Mouse (Mus musculus) right cerebral cortex, postnatal 25 days (tissue): ENCODE results near the gene Mrpl39.
A peak's percentile ranks its signal among the peaks of the same experiment; 100 is the strongest.

Experiments
- DNase-seq: peaks from one replicate; pipeline ENCODE4 v3.0.0; 2022

The Mrpl39 gene

GRCm38 (mm10) chr16:84735166-84736105, at the start of gene Mrpl39:
TSS of gene Mrpl39 (minus strand) at chr16:84735742.
- DNase-seq, result peak; percentile 94

GRCm38 (mm10) chr16:84784966-84785365, 49.4 kb upstream of the Mrpl39 start:
- DNase-seq, result no peak

GRCm38 (mm10) chr16:84783279-84783678, 47.7 kb upstream of the Mrpl39 start:
- DNase-seq, result no peak

DNA sequence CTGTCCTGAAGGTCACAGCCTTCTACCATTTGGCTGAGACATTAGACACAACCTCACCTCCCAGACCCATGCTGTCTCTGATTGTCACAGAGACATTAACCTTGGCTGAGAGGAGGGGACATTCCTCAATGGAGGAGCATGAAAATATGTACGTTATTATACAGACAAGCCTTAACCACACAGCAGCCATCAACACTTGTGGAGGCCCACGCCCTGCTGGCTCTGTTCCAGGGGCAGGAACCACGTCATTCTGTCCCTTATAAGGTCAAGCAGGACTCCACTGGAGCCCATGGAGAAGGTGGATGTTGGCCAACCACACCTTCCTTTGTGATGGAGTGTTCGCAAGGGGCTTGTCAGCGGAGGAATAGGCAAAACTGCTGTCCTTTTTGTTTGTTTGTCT, 44.2 kb upstream of the Mrpl39 start:
- no peak for DNase-seq

- no peak for DNase-seq
These were observed 43.5 kb upstream of the Mrpl39 start for GRCm38 (mm10) chr16:84778861-84779630.

GRCm38 (mm10) chr16:84778431-84778830, 42.9 kb upstream of the Mrpl39 start:
- no peak for DNase-seq

DNA sequence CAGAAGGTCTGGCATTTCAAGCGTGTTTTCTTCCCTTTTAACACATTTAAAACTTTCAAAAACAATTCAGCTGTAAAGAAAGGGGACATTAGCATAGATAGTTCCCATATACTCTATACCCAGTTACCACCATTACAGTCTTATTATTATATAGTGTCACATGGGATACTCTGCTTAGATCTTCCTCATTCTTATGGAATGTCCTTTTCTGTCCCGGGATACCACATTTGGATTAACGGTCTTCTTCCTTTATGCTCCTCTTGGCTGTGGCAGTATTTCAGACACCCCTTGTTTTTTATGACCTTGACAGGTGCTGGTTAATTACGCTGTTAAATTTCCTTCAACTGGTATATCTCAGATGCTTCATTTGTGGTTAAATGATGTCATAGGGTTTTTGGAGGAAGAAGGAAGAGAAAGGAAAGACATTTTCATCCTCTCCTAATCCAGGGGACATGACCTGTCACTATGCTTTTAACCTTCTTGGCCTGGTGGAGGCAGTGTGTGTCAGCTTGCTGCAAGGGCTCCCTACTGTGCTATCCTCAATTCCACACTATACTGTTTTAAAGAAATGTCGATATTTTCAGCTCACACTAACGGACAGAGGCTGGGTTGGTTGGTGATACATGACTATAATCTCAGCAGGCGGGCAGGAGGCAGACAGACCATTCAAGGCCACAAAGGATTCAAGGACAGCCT, 40.7 kb upstream of the Mrpl39 start:
- DNase-seq, result no peak

DNA sequence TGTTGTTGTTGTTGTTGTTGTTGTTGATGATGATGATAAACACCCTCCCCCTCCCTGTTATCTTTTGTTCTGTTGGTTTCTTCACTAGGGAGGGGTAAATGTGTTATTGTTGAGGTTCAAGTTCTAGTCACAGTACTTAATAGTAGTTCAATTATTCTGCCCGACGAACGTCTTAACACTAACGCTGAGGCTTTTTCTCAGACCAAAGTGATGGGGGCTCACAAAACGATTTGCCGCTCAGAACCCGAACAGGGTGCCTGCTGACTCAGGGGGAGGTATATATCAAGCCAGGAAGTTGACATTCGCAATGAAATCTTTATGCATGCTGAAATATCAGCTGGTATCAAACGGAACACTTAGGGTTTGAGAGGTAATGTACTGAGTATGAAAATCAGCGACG, 39.8 kb upstream of the Mrpl39 start:
- no peak for DNase-seq

DNA sequence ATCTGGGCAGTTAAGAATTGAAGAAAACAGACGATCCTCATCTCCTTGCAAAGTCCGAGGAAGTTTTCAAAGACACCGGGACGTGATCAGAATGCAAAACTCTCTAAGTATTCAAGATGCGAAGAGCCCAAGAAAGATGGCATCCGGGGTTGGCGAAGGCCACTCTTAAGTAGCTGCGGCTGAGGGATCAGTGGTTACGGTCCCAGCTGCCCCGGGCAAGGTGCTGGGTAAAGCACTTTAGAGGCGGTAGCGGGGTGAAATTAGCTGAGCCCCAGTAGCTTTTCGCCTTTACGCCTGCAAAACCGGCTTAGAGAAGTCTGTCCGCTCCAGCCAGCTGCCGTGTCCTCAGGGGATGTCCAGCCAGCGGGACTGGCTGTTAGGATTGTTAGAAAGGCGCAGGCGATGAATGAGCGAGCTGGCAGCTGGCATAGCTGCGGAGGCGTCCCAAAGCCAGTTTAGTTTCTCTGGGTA, 39.3 kb upstream of the Mrpl39 start:
- peak; percentile 69 for DNase-seq

- peak; percentile 54 for DNase-seq
These were observed 38.6 kb upstream of the Mrpl39 start, which contains the start of gene Jam2 for GRCm38 (mm10) chr16:84774003-84774703. TSS of gene Jam2 (plus strand) at chr16:84774123.

DNA sequence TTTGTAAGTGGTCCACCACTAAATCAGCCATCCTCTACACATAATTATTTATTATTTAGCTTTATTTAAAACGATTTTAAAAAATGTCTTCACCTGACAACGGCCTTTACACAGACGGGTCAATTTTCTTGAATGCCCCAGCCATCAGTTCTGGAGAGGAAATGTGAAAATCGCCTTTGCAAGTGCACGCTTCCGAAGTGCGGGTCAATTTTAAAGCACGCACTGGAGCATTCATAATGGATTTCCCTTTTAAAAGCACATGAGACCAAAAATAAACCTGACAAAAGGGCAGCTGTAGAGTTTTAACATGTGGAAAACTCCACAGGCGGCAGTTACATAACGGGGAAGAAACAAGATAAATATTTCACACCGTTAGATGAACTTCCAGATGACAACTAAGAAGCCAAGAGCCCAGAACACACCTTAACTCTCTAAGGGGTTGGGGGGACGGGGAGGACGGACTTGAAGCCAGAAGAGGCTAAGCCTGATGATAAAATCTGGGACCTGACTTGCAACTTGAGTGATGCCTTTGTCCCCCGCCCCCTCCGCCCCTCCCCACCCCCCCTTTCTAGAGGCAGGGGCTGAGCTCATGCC, 37.8 kb upstream of the Mrpl39 start:
- DNase-seq, result no peak

DNA sequence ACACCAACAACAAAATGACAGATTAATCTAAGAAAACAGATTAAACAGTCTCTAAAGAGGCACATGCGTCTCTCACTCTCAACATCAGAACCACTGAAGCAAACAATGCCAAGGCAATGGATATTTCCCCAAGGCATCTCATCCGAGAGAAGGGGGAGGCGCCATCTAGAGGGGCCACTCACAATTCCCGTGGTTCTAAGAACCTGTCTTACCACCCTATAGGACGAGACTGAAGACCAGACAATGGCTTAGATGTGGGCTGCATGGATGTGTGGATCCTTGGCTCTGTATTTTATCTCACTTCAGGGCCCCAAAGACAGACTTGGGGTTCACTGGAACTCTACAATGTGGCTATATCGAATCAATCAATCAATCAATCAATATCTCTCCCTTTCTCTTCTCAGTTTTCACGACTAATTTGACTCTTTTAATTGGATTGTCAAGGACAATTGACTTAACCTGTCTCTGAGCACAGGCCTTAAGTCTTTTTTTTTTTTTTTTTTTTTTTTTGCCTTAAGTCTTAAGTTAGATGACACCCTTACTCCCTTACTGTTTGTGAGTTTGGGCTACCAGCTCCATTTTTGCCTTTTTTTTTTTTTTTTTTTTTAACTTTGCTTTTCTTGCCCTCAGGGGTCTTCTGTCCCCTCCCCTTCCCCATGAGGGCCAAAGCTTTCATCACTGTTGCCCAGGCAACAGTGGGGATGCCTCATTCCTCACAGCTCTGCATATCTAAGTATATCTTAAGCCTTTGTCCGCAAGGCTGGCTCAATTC, 37.1 kb upstream of the Mrpl39 start:
- DNase-seq, result no peak

- no peak for DNase-seq
These were observed 35.9 kb upstream of the Mrpl39 start for GRCm38 (mm10) chr16:84771461-84771860.

- no peak for DNase-seq
These were observed 35.3 kb upstream of the Mrpl39 start for GRCm38 (mm10) chr16:84770891-84771290.

DNA sequence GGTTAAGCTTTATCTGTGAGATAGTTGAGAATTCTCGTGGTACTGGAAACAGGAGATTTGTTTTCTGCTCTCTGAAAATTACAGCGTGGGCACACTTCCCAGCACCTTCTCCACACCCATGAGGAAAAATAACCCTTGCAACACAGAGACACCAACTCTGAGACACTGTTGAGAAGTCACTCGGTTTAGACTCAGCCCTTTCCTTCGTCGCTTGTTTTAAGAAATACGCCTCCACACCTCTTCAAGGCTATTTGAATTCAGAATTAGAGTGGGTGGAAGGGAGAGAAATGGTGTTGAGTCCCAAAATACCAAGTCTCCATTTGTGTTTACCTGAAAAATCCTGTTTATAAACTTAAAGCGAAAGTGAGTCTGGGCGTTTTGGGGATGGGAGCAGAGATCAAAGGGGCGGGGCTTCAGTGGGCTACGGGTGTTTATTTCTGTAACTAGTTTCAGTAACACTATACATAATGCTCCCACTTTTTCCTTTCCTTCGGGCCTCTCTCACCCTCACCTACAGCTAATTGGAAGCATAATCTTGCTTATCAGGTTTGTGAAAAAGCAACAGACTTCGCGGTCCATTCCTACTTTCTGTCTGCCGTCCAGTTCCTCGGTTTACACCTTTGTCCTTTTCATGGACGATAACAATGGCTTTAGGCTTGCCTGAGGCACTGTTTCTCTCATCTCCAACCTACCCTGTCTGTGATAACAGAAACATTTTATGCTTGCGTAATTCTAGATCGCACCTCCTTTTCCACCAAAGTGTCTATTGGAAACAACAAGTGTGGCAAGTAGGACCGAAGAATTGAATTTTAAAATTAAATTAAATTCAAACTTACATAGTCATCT, 34.3 kb upstream of the Mrpl39 start:
- no peak for DNase-seq

DNA sequence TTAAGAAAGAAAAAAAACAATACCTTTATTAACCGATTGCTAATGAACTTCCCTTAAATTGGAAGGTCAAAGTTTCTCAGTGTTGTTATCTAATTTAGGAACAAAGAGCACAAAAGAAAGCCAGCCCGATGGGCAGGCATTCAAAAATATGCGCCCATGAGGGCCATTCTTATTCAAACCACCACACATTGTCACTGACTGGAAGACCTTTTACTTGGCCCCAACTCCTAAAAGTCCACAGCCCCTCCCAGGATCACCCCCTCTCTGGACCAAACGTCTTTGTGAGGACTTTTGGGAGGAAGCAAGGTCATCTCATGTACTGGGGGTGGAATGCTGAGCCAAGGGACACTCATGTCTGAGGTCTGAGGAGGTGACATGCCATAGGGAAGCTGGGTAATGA, 33.6 kb upstream of the Mrpl39 start:
- DNase-seq, result no peak

DNA sequence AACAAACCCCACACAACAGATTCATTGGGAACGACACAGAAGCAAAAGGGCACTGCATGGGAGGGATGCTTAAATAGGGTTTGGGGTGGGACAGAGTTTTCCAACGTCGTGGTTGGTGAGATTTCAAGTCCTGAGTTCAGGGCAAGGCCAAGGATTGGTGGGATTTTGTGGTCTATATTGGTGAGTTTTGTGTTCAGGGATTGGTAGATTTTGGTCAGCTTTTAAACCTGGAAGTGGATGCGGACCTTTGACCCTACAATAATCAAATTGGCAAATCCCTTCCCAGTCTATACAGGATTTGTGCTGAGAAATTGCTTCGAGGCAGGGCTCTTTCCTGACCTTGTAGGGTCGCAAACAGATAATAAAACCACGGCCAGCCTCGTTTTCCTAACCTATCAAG, 32.4 kb upstream of the Mrpl39 start:
- no peak for DNase-seq

DNA sequence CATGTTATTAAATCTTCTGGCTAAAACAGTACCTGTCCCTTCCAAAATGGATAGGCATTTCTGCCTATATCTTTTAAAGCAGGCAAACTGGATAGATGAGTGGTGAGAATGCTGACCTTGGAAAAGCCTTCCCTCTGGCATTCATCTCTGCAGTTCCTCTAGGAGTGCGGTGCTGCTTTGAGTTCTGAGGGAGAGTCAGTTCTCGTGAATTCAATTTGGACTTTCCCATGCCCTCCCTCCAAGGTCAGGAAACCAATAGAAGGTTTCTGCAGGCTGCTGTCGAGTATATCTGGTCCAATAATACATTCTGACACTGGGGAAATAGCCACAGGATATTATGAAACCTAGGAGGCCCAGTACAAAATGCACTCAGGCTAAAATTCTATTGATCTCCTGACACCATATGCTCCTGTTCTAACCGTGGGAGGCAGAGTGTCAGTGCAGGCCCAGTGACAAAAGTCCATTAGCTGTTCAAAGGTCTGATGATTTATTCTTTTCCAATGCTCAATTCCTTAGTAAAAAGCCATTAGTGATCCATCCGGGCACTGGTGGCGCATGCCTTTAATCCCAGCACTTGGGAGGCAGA, 10.3 kb upstream of the Mrpl39 start:
- DNase-seq, result no peak

GRCm38 (mm10) chr16:84744703-84745490, 9.4 kb upstream of the Mrpl39 start:
- no peak for DNase-seq
